Mouse (Mus musculus) erythroblast, adult 5-6 weeks (primary cell): ENCODE data around the gene Gm21885. TPM values are rescaled to one million over a fixed set of nuclear protein-coding genes. Genes with fewer than 3 reads are reported as not detected.
A peak's percentile ranks its signal among the peaks of the same experiment; 100 is the strongest.

Experiments used
- ATAC-seq: replicated peaks from 2 replicates; pipeline ENCODE4 v1.8.0; 2016; ENCODE audit warnings: moderate number of reproducible peaks, mild to moderate bottlenecking, moderate TSS enrichment, inconsistent platforms; ENCODE audit not compliant: poor library complexity, low FRiP score, severe bottlenecking
- total RNA-seq, 2 experiments: library from RNA; stranded (forward) in 1 of 2; stranded (reverse) in 1 of 2; fragments of 150-400 nt in 1 of 2; fragments of 200-764, 138-1000 nt in 1 of 2; gene quantifications; 2 replicates each; pipeline versions ENCODE4 v1.2.3 to v1.2.4; 2015 to 2017; ENCODE audit warnings: low replicate concordance in 2 of 2

Gm21885 gene
- total RNA-seq, 2 experiments from 2014 or later, result not detected

DNA sequence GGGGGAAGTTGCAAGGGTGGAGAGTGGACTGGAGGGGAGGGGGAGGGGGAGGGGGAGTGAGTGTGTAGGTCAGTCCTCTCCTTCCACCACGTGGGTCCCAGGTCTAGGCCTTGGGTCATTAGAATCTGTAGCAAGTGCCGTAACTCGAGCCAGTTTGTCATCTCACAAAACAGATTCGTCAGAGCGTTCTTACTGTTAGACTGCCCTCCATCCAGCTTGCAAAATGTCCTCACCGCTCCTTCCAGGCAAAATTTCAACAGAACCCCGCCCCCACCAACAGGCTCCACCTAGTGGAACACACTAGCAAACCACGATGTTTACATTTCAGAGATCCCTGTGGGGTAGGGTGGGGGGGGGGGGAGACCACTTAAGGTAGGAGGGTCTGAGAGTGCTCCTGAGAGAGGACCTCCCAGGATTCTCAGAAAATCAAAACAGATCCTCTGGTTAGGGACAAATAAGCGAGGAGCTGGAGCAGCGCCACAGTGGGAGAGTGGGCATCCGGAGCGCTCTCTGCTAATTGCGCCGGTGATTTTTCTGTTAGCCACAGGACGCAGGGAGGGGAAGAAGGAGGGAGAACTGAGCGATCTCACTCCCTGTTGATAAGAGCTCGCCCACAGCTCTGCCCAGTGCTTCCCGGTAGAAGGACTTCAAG is 16.4 kb upstream of the Gm21885 start:
- peak; percentile 54 for ATAC-seq

DNA sequence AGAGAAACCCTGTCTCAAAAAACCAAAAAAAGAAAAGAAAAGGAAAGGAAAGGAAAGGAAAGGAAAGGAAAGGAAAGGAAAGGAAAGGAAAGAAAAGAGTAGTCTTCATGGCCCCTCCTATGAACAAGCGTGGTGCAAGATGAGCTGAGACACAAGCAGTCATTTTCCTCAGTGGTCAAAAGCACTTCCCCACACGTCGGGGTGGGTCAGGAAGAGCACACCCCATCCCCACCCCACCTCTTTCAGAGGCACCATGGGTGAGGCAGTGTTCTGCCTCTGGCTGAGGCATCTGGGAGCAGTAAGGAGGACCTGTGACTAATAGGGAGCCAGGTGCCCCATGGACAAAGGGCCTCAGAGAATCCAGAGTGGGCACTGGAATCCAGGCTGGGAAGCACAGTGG is 15.5 kb upstream of the Gm21885 start:
- peak; percentile 35 for ATAC-seq

DNA sequence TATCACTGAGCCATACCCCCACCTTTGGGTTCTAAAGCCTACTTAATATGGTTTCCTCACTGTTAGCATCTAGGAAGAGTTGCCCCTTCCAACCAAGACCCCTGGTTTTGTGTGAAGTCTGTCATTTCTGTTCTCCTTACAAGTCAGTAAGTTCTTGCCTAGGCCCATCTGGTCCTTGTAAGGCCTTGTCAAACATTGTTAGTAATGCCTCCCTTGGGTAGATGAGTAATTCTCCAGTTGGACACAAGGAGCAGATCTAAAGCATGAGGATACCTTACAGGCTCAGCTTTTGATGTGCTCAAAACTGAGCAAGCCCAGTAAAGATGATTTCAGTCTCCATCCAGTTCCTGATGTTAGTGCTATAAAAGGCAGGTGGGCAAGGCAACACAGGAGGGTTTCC is 12.9 kb upstream of the Gm21885 start:
- ATAC-seq, result no peak

DNA sequence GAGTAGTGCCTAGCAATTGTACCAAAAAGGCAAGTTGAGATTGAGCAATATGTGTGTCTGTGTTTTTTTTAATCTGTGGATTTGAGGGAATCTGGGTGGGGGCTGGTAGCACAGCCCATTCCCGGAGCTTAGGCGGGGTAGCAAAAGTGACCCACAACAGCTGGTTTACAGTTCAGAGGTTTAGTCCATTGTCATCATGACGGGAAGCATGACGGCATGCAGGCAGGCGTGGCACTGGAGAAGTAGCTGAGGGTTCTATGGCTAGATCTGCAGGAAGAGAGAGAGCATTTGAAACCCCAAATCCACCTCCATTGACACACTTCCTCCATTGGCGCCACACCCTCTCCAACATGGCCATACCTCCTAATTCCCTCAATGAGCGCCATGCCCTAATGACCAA is 11.8 kb upstream of the Gm21885 start:
- no peak for ATAC-seq

DNA sequence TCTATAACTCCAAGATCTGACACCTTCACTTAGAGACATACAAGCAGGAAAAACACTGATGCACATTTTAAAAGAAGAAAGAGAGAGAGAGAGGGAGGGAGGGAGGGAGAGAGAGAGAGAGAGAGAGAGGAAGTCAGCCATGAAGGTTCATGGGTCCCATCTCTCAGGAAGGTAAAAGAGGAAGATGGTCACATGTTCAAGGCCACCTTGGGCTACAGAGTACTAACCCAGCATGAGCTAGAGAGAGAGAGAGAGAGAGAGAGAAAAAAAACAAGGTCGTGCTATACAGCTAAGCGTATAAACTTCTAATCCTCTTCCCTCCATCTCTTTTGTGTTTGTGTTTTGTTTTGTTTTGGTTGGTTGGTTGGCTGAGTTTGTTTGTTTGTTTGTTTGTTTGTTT is 10.7 kb upstream of the Gm21885 start:
- ATAC-seq, result no peak

DNA sequence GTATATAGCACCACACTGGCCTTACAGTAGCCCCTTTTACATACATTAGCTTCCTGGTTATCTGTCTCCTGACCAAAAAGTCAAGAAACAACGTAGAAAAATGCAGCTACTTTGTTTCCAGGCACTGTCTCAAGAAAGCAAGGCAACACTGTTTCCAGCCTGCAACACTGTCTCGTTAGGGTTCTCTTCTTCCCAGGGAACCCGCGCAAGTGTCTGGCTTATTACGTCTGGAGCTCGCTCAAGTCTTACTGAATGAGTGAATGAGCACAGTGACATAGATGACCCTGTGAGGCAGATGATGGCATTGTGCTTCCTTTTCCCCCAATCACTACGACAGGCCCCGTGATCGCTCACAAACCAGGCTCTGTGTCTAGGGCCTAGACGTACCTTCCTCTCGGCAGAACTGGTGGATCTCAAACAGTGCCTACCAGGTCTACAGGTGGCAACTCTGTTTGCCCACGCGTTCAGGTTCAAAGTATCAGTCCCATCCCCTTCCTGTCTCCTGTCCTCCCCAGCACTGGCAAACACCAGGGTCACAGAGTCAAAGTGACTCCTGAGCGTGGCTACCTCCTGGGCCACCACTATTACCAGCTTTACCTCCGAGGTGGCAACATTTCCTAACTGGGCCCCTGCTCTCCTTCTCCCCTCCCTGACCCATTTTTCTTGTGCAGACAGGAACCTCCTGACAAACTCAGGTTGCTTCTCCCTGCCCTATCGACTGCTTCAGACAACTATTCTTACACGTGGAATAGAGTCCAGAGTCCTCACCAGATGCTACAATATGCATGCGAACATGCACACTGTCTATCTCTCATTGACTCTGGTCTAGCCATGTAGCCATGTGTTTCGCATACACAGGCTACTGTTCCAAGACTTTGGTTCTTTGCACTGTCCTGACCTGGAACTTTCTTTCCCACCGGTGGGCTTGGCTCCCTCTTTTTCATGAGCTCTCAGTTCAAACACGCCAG is 8.4 kb upstream of the Gm21885 start:
- ATAC-seq, result no peak

DNA sequence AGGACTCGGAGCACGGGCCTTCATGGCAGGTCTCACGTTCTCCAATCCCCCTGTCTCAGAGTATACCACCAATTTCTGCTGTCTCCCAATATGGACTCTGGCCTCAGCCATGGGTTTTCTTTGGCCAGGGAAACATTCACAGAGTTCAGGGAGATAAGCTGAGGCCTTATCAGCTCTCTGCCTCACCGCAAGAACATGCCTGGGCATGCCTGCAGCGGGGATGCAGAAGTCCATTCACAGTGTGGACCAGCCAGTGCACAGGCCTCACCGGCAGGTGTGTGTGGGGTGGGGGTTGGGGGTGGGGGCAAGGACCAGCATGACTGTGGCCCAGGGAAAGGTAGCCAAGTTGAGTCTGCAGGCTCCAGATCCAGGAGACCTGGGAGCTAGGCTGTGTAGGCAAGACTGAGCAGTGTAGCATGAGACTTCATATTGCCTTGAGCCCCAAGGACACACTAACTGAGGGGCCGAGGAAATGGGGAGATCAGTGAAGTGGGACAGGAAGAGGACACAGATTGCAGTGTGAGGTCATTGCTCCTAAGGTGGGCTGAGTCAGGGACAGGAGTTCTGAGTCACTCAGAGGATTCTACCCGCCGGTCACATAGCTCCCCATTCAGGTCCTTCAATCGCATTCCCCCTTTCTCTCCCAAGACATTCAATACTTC is 7.3 kb upstream of the Gm21885 start:
- ATAC-seq, result peak; percentile 38; the same call in 1 of the 2 replicates

DNA sequence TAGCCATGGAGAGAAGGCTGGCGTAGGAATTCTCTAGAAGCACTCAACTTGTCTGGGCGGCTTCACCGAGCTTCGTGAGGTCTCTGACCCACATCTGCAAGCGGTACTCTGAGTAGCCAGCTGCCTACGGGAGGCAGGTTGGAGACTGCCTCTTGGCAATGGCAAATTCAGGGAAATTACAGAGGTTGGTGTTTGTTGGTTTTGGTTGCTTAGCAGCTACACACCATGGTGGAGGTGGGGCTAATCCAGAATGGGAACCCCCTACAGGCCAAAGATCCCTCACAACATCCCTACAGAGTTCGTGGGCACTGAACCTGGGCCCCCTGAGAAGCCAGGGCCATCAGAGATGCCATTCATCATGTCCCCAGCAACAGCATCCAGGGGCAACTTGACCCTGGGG is 6.4 kb upstream of the Gm21885 start:
- ATAC-seq, result no peak

DNA sequence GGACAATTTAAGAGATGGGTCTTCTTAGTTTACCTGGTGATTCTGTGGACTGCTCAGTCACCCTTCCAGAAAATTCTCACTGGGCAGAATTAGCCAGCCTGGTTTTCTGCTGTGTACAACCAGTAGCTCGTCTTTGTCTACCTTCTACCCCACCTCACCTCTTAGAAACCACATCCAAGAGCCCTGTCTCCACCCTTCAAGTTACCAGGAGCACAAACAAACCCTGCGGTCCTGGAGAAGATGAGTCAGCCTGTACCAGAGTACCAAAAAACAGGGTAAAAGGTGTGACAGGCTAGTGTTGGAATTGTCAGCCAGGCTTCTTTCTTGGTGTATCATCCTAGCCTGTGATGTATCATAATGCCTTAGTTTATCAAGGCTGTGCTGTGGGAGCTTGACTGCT is 6.0 kb upstream of the Gm21885 start:
- ATAC-seq, result no peak

DNA sequence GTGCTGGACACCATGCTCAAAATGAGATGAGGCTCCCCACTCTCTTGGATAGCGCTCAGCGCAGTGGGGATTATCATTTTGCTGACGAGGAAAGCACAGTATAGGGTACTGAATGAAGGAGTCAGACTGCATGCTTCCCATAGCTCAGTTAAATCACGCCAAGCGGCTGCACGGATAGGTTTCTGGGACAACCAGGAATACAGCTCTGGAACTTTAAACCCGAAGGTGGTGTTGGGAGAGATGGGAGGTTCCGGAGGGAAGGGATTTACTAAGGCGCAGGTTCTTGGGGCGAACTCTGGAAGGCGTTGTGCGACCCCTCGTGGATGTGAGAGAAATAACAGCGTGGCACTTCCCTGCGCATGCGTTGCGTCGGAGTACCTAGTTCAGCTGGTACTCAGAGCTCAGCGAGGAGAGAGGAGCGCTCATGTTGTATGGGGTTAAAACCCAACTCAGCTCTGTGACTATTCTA is 4.8 kb upstream of the Gm21885 start:
- ATAC-seq, result peak; percentile 86

DNA sequence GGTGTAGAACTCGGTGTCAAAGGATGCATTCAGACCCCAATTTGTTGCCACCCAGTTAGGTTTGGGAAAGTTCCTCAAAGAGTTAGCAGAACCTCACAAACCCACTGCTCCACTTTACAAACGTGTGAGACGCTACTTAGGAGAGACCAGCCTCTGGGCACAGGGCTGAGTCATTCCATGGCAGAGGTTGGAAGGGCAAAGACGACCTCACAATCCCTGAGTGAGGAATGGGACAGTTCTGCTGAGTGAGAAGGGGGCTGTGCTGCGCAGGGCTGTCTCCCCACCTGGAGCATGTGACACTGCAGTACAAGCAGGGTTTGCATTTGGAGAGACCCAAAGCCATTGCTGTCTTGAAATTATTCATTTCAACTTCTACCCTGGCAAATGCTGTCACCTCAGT is 618 bp downstream of the Gm21885 start:
- ATAC-seq, result no peak

DNA sequence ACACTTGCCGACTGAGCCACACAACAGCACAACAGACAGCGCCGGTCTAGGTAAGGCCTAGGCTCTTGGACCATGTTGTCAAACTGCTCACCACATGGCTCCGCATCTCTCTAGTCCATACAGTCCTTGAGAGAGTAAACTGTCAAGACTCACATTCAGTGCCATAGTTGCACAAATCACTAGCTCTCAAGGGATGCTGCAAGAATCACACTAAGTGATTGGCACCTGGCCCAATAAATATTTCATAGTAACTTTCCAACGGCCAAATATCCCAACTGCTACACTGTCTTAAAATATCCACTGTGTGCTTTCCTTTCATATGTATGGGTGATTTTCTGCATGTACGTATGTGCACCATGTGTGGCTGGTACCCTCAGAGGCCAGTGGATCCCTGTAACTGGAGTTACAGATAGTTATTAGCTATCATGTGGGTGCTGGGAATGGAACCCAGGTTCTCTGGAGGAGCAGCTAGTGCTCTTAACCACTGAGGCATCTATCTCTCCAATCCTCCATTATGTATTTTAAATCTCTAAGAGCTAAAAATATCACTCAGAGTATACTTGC is 1.9 kb downstream of the Gm21885 start:
- ATAC-seq, result no peak

DNA sequence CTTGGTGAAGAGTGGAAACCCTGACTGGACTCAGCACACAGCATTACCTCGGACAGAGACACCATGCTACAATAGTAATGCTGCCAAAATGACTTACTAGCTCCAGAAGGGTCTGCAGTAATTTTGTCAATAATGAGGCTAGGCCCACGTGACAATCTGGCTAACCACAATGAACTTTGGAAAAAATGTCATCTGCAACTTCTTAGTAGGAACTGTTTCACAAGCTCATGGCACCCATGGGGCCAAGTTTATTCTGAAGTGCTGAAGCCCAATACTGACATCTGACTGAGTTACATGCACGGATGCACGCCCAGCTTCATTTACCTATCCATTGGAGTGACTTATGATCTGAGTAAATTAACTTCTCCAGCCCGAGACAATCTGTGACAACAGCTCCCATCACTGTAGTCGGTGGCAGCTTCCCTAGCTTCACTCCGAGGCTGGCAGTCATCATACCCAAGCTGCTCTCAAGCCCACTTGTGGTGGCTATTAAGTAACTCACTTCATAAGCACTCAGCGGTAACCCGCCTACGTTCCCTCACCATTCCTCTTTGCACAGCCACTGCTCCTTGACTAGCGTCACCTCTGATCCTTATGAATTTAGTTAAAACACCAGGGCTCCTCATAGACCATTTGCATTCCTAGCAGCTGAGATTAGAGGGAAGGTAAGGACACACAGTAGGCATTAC is 4.4 kb downstream of the Gm21885 start:
- ATAC-seq, result no peak

DNA sequence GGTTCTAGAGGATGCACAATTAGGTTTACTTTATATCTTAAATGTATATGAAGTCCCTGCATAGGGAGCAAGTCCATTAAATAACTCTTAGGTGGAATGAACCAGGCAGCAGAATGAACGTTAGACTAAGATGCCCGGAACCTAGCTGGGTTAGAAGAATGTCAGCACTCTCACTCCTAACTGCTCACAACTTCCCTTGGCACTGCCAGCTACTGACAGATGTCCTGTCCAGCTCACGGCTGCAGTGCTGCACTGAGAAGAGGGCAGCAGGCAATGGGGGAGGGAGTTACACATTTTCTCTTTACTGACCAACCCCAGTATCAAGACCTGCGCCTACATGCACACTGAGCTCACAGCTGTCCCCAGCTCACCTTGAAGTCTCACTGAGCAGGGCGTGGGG is 5.4 kb downstream of the Gm21885 start:
- ATAC-seq, result no peak

DNA sequence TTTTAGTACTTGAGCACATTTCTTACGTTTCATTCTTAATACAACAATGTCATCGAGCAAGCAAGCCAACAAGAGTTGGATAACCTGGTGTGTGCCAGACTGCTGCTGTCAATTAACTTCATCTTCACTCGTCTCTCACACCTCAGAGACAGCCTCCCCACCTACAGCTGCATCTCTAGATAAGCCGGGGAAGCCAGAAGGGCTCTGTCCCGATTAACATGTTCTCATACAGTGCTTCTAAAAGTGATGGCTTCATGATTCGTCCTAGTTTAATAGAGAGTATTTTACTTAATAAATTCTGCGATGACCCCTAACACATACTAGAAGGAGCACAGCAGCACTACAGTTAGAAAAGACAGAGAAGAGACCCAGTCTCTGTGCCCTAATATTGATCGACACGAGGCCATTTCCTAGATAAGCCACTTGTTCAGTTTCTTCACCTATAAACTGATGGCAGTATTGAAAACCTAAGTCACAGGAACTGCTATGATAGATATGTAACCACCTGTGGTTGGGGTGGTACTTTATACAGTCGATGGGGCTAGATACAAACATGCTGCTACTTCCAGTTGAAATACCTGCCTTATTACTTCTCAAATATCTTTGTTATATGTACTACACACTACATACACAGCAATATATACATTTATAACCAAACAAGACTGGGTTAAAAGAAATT is 8.5 kb downstream of the Gm21885 start:
- peak; percentile 96 for ATAC-seq

DNA sequence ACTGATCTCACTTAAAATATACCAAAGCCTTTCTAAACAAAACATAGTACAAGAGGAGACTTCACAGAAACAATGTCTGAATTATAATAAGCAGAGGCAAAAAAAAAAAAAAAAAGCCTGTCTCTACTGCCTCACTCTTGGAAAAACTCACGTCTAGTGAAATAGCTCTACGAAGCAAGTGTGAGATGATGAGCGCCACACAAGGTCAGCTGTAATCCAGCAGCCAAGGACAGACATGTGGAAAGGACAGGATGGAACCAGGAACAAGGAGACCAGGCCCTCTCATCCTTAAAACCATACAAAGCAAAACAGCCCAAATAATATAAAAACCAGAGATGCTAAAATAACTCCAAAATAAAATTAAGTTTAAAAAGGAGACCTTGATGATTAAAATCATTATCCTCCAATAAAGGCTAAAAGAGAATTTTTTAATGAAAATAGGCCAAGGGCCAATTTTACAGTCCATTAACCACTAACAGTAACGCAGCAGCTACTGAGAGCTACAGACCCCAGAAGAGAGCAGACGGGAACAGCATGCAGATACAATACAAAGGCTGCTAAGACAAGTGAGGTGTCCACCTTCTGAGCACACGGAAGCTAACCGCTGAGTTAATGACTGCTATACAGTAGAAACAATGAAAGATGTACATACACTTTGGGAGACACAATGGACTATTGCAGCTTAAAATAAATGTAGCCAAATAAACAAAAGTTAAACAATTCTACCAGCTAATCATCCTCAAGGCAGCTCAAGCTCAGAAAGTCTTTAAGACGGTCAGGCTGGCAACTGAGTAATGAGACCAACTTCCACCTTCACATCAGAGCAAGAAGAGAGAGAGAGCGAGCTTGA is 13.5 kb downstream of the Gm21885 start:
- ATAC-seq, result no peak

DNA sequence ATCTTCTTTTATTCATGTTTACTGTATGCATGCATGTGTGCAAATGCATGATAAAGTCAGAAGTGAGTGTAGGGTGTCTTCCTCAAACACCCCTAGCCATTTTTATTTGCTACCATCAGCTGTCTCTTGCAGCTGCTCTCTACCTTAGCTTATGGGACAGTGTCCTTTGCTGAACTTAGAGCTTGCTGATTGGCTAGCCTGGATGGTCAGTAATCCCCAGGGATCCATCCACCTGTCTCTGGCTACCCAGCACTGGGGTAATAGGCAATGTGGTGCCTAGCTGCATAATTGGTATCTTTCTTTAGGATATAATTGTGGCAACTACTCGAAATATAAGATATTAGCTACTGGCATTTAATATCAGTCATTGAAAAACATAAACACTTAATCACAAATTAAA is 31.1 kb downstream of the Gm21885 start:
- ATAC-seq, result no peak

DNA sequence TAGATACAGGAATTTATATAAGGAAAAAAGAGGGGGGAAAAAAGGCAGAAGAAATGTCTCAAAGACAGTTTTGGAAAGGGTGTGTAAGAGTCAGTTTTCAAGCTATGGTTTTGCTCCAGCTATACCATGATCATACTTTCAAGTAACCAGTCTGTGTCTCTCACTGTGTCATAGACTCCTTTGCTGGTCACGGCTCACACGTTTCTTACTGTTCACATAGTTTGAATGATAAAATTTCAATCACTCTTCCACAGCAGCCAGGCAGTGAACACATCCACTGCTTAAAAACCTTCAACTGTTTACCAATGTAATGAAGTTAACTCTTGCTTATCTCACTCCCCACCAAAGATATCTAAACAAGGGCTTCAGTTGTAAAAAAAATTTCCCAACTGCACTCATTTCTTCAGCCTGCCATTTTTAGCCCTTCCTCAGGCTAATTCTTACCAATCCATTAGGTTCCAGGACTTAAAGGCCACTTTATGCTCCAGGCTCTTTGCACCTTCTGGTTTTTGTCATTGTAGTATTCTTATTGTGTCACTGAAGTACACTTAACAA is 32.5 kb downstream of the Gm21885 start:
- ATAC-seq, result no peak
